Mouse (Mus musculus) induced T-regulatory cell, adult 2 months (primary cell): Measurements from ENCODE around the gene Pabpn1.
"Not testable (repeated sequence)": the region's sequence is repeated elsewhere in the genome, so short reads cannot be mapped to it uniquely, and the experiment has no call there.

Experiments
- DNase-seq: peaks from one replicate; pipeline ENCODE4 v3.0.0-alpha.2; 2012; ENCODE audit warnings: low read depth

The Pabpn1 gene

DNA sequence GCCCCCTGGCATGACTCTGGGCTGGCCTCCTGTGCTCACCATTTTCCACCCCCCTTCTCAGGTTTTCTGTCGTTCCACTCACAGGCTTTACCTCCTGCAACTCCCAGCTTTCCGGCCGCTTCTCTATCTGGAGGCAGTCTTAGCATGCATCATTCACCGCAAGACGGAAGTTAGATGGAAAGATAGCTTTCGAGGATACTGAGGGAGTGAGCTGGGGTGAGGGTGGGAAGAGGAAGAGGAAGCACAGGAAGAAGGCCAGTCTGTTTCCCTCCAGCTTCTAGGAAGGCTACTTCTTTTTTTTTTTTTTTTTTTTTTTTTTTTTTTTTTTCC, 44.5 kb downstream of the Pabpn1 start:
- DNase-seq, result no peak

DNA sequence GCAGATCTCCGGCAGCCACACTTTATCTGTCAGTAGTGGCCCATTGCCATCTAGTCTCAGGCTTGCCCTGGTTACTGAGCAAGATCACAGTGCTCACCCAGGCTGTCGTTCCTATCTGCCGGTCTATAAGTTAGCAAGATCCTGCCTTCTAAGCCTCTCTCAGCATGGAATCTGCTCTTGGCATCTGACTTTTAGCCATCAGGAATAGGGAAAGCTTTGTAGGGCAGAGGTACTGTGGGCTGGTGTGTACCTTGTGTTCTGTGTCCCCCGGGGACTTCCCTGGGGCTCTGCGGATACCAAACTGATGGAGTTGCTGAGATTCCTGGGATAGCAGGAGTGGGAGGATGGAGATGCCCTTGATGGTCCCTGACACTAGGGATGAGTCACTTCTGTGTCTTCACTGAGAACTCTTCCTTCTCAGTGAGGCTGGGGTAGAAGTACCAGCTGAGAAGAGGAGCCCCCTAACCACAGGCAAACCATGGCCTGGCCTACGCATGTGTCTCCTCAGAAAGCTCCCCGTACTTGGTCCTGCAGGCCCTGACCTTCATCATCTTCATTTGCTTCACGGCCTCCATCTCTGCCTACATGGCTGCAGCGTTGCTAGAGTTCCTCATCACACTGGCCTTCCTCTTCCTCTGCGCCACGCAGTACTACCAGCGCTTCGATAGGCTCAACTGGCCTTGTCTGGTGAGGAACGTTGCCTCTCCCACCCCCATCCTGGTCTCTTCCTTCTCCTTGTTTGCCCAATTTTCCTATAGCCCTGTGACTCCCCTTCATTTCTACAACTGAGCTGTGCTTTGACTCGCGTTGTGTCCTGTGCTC, 45.3 kb downstream of the Pabpn1 start:
- DNase-seq, result no peak

DNA sequence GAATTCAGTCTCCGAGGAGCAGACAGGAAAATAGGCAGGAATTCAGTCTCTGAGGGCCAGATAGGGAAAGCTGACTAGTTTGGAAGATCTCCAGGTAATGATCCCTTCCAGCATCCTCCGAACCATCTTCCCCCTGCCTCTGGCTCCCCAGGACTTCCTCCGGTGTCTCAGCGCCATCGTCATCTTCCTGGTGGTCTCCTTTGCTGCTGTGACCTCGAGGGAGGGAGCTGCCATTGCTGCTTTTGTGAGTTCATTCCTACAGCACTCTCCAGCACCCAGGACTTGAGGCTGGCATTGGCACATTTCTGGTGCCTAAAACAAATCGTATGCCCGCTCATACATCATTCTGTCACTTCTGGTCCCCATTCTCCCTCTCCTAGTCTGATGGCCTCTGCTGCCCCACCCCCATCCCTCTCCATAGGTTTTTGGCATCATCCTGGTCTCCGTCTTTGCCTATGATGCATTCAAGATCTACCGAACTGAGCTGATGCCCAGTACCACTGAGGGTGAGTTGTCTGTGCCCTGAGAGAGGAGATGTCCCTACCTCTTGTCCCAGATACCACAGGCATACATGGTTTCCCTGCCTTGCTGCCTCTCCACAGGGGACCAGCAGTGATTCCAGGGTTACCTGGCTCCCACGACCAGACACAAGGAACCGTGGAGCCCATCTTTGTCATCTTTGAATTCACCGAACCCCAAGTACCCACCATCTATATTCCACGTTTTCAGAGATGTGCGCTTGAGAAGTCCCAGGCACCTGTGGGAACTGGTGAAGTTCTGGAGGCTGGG, 46.3 kb downstream of the Pabpn1 start:
- DNase-seq, result no peak

DNA sequence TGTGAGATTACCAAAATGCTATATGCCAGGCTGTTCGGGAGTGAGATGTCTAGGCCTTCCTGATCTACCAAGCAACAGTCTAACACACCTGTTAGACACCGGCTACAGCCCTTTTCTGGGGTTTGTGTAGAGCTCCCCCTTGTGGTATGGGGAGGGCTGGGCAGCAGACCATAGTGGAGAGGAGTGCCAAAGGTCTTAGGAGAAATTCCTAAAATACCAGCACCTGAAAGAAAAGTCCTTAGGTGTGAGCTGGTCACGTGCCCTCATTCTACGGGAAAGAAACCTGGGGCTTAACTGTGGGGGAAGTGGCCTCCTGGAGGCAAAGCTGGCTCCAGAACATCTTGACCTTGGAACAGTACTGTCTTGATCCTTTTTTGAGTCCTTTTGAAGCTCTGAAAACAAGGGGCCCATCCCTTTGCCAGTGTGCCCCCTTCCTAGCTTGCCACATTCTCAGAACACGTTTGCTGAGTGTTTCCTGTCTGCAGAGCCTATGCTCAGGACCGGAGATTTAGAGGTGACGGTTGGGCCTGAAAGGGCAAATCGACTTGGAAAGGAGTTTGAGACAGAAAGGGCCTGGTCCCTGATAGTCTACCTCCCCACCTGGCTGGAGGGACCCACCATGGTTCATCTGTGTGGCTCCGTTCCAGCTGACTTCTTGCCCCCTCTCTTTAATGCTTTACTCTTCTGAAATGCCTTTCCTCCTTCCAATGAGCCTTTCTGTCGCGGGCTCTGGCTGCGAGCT, 47.3 kb downstream of the Pabpn1 start:
- DNase-seq, result peak; percentile 74

DNA sequence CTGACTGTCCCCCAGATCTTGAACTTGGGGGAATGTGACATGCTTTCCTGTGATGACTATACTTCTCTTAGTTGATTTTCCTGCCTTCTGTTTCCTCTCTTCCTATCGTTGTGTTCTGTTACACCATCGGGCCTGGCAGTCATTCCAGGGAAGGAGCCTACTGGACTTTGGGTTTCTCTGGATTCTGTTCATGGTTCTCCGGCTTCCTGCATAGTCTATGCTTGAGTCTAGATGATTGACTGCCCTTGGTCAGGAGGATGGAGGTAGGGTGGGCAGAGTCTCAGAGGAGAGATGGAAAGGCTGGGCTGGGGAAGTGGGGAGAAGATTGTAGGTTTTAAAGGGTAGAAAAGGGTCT, 47.9 kb downstream of the Pabpn1 start:
- no peak for DNase-seq

DNA sequence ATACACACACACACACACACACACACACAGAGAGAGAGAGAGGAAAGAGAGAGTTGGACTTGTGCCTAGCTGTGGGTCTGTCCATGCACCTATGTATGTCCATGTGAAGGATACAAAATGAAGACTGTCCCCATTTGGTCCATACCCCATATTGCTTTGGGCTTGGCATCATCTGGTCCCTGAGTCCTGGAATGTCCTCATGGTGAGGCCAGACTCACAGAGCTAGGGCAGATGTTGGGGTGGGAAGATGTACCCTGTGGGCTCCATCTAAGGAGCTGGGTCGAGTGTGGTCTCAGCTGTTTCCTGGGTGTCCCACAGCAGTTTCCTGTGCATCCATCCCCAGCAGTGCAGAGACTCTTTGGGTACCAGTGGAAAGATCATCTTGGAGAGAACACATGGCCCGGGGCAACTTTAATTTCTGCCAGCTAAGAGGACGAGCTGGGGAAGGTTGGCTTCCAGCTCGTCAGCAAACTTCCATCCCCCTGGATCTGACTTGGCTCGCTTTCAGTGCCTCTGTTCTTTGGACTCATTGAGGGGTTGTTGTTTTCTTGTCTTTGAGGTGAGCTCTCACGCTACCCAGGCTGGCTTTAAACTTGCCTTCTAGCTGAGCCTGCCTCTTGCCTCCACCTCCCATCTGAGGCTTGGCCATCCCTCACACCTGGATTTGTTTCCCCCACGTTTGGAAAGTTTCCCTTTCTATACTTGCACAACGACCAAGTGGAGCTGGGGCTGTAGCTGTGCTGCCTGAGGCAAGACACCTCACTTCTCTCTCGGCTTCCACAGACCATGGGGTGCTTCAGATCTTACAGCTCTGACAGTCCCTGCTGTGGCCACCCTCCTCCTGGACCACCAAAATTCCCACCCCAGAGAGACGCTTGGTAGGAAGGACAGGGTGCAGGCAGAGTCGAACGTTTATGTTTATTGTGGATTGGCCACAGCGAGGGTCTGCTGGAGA, 49.0 kb downstream of the Pabpn1 start:
- DNase-seq, result no peak

DNA sequence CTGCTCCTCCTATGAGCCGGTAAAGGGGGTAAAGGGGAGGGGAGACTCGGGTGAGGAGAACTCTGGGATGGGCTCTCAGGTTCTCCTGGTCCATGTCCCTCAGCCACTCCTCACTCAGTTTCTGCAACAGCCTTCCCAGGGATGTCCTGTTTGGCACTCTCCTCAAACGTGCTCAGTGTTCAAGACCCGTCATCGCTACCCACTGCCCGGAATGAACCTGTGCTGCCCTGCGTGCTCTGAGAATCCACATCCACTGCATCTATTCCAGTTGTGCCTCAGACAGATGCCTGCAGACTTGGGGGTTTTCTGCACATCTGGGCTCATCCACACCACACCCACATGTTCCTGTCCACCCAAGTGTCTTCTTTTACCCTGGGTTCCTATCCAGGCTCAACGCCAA, 50.2 kb downstream of the Pabpn1 start:
- no peak for DNase-seq

DNA sequence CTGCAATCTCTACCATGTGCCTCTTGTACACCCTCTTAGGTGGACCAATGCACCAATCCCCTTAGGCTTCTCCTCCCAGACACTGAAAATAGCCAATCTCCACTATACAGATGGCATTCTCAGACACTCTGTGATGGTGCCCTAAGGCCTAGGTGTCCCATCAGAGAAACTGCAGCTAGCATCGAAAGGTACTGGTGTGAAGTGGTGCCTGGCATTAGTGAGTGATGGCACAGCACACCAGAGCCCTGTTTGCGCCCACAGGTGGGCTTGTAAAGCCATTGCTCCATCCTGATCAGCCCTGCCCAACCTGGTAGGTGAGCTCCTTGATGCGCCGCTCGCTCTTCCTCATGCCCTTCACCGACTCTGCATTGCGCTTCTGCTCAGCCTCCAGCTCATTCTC, 51.7 kb downstream of the Pabpn1 start:
- no peak for DNase-seq

DNA sequence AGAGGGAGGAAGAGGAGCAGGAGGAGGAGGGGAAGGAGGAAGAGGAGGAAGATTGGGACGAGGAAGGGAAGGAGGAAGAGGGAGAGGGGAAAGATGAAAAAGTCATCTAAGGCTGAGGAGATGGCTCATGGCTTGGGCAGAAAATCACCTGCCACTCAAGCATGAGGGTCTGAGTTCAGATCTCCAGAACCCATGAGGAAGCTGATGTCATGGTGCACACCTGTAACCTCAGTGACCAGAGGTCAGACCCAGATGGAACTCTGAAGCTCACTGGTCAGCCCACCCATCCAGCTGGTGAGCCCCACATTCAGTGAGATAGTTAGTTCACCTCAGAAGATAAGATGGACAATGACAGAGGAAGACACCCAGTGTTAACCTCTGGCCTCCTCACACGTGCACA, 52.6 kb downstream of the Pabpn1 start:
- no peak for DNase-seq

DNA sequence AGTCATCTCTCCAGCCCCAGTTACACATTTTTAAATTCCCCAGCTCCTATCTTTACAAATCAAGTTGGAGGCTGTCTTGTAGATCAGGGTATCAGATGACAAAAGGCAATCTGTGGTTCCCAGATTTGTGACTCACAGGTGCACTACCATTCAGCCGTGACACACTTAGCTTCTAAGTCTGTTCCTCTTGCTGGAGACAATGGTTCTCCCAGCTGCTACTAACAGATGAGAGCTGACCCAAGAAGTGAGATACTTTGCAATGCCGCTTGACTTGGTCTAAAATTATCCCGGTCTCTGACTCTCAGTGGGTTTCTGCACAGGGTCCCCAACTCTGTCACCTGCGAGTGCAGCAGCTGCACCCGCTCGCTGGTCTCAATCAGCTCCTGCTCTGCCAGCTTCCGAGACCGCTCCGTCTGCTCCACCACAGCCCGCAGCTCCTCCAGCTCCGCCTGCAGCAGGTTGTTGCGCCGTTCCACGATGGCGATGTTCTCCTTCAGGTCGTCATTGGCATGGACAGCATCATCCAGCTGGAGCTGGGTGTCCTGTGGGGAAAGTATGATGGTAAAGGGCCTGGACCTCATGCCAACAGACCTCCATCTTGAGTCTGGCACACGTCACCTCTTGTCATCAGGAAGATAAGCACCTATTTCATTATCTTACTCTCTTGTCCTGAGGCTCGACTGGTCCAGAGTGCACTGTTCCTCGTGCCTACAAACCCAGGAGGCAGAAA, 53.8 kb downstream of the Pabpn1 start:
- DNase-seq, result no peak

DNA sequence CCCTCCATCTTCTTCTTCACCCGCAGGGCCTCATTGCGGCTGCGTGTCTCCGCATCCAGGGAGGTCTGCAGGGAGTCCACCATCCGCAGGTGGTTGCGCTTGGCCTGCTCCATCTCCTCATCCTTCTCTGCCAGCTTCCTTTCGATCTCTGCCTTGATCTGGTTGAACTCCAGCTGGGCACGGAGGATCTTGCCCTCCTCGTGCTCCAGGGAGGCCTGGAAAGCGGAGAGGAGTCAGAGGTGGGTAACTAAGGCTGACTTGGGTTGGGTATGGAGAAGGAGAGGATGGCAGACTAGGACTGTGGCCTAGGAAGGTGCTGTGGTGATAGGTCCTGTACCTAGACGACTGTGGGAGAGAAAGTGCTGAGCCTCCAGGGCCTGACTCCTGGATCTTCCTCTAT, 54.7 kb downstream of the Pabpn1 start:
- not testable (repeated sequence) for DNase-seq
